Mouse (Mus musculus) limb, embryonic 11.5 days (tissue): ENCODE measurements at regions not wholly inside any gene's neighbourhood (a gene's known extent, or its start where the extent isn't known, plus 50 kb on each side); places are given as distances from the start of the nearest gene placed in this dataset. TPM values are rescaled to one million over a fixed set of nuclear protein-coding genes. Genes with fewer than 3 reads are reported as not detected.

ENCODE experiments used
- ATAC-seq: fragments of 200-750 bp; cut with Nextera tagmentation; 2 replicates; pipeline ENCODE4 v1.8.0; 2017; ENCODE audit warnings: low read depth; ENCODE audit not compliant: insufficient number of reproducible peaks, low FRiP score, low TSS enrichment
- DNase-seq: peaks from one replicate; pipeline ENCODE4 v3.0.0-alpha.2; 2015; ENCODE audit warnings: low spot score
- H3K27ac ChIP-seq: fragments of 300-500 bp; sonication (generic); replicated peaks from 2 replicates; pipeline ENCODE4 v1.5.1; 2014; ENCODE audit warnings: low read depth, mild to moderate bottlenecking, low read length
- H3K27me3 ChIP-seq: fragments of 300-500 bp; sonication (generic); 2 replicates; pipeline ENCODE4 v1.6.1; 2014; ENCODE audit warnings: mild to moderate bottlenecking, low read length, mixed read lengths; ENCODE audit not compliant: control insufficient read depth, insufficient read depth
- H3K36me3 ChIP-seq: fragments of 300-500 bp; sonication (generic); 2 replicates; pipeline ENCODE4 v1.6.1; 2014; ENCODE audit warnings: mild to moderate bottlenecking, low read length, moderate library complexity, mixed read lengths; ENCODE audit not compliant: control insufficient read depth, insufficient read depth
- H3K4me1 ChIP-seq: fragments of 300-500 bp; sonication (generic); 2 replicates; pipeline ENCODE4 v1.6.1; 2014; ENCODE audit warnings: low read length, mixed read lengths; ENCODE audit not compliant: control insufficient read depth, insufficient read depth
- H3K4me2 ChIP-seq: fragments of 300-500 bp; sonication (generic); 2 replicates; pipeline ENCODE4 v1.6.1; 2014; ENCODE audit warnings: low read depth, mild to moderate bottlenecking, moderate library complexity; ENCODE audit not compliant: severe bottlenecking
- H3K4me3 ChIP-seq: fragments of 300-500 bp; sonication (generic); 2 replicates; pipeline ENCODE4 v1.5.1; 2014; ENCODE audit warnings: low read depth, low read length
- H3K9ac ChIP-seq: fragments of 300-500 bp; sonication (generic); 2 replicates; pipeline ENCODE4 v1.6.1; 2014; ENCODE audit warnings: mild to moderate bottlenecking, low read length
- H3K9me3 ChIP-seq: fragments of 300-500 bp; sonication (generic); 2 replicates; pipeline ENCODE4 v1.6.1; 2016; ENCODE audit warnings: low read length; ENCODE audit not compliant: control insufficient read depth
- WGBS: fragments of 180-500 bp; shearing (Covaris S2); extraction: QIAGEN DNeasy Blood & Tissue Kit; methylation state at CpG from one replicate; pipeline ENCODE4 v1.1.7; 2014; 5-methylcytosine and 5-hydroxymethylcytosine counted together
- microRNA-seq: library from miRNA; unstranded; fragments of <30 nt; microRNA quantifications from one replicate; pipeline ENCODE4, GENCODE M21; 2016

DNA sequence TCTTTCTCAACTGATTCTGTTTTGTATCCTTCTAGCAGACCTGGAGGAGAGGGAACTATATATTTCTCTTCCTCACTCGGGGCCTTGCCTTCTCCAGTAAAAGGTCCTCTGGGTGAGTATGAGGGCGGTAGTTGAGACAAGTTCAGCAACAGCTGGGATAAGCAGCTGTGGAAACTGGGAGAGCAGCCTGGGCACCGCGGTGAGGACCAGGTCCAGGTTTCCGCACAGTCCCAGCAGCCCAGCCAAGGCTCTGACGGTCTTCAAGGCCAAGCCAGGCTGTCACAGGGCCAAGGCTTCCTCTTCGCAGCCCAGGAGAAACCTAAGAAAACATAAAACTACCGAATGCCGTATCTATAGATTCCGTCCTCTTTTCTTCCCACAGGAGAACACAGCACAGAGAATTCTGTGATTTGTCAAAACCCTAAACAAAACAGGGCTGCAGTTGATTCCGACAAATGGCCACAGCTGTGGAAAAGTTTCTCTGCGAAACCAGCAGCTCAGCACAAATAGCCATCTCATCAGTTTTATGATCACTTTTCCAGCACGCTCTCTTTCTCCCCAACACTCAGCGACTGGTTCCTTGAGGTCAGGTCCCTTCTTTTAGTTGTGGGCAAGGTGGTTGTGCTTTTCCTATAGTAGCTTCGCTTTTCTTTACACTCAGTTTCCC is 55.5 kb upstream of the Marcks start:
- WGBS = 81% methylated on average over 15 of the region's 15 CpGs
- no peak overlapping the region for H3K4me2 ChIP-seq

GRCm38 (mm10) chr10:37192661-37193060 is 53.9 kb upstream of the Marcks start:
- Histone ChIP-seq H3K4me1 (no peaks in the 10 kb centered on the region), H3K36me3 (no peaks in the 10 kb centered on the region), H3K4me3 (no peak overlapping the region), H3K9ac (no peak overlapping the region), H3K27me3 (no peaks in the 10 kb centered on the region), H3K4me2 (no peak overlapping the region), H3K27ac (no peak overlapping the region), H3K9me3 (no peaks in the 10 kb centered on the region)
- ATAC-seq (no peak), DNase-seq (no peak)
- 90% methylated on average over 2 of the region's 2 CpGs for WGBS

More for the DNA sequence above, 55.5 kb upstream of the Marcks start:
- H3K27me3 ChIP-seq = no peaks in the 10 kb centered on the region
- H3K36me3 ChIP-seq = no peaks in the 10 kb centered on the region
- no peaks in the 10 kb centered on the region for H3K4me1 ChIP-seq
- H3K9ac ChIP-seq = no peak overlapping the region
- no peak overlapping the region for H3K27ac ChIP-seq
- DNase-seq (no peak), ATAC-seq (no peak)
- H3K4me3 ChIP-seq = no peak overlapping the region
- no peaks in the 10 kb centered on the region for H3K9me3 ChIP-seq

GRCm38 (mm10) chr10:37190092-37190491 is 51.4 kb upstream of the Marcks start:
- H3K4me2 ChIP-seq = no peak overlapping the region
- no peak overlapping the region for H3K9ac ChIP-seq
- H3K27me3 ChIP-seq = no peaks in the 10 kb centered on the region
- no peak for DNase-seq
- no peaks in the 10 kb centered on the region for H3K9me3 ChIP-seq
- H3K4me3 ChIP-seq = no peak overlapping the region
- WGBS = 89% methylated on average over 6 of the region's 6 CpGs
- no peaks in the 10 kb centered on the region for H3K4me1 ChIP-seq
- H3K27ac ChIP-seq = no peak overlapping the region
- ATAC-seq = no peak
- H3K36me3 ChIP-seq = no peaks in the 10 kb centered on the region

Small RNA genes lying in the stretch of these regions (microRNA-seq; reads per million reads assigned to microRNA genes)
- not detected for gene Gm24710
